Mouse (Mus musculus) spleen, embryonic (tissue): ENCODE results near the gene Bcam.

Experiments used
- CTCF ChIA-PET: fragments of 350-600 bp; sonication (Branson Sonifier 250); formaldehyde crosslinking; loops from one replicate; lab custom pipeline; 2022; lab: Charles Lee

Bcam gene

GRCm38 (mm10) chr7:19791504-19791903 lies 20.7 kb upstream of the Bcam start:
- CTCF ChIA-PET: interaction anchor here (0.6 to 1.2 kb wide), 3 partner anchors 27 to 68 kb away, joined by 4 to 5 read pairs (median 5); no protein-coding TSS in a partner anchor

- CTCF ChIA-PET: interaction anchor here (0.6 to 1.6 kb wide), 3 partner anchors 53 to 79 kb away, joined by 3 to 9 read pairs (median 6); no protein-coding TSS in a partner anchor
Measured at GRCm38 (mm10) chr7:19789904-19790347, 19.1 kb upstream of the Bcam start.

- CTCF ChIA-PET: interaction anchor here (0.6 to 0.7 kb wide), 4 partner anchors 12 to 106 kb away, joined by 3 to 7 read pairs (median 4); no protein-coding TSS in a partner anchor
Measured at GRCm38 (mm10) chr7:19785874-19786458, 15.2 kb upstream of the Bcam start.

GRCm38 (mm10) chr7:19784764-19785535 lies 14.1 kb upstream of the Bcam start:
- CTCF ChIA-PET: interaction anchor here (0.6 kb wide), 1 partner anchor 69 kb away, joined by 4 read pairs; no protein-coding TSS in a partner anchor

- CTCF ChIA-PET: interaction anchor here (0.5 kb wide), 1 partner anchor 173 kb away, joined by 5 read pairs; no protein-coding TSS in a partner anchor
Measured at GRCm38 (mm10) chr7:19783630-19784029, 12.8 kb upstream of the Bcam start.

- CTCF ChIA-PET: interaction anchor here (0.6 kb wide), 1 partner anchor 163 kb away, joined by 3 read pairs; no protein-coding TSS in a partner anchor
Measured at GRCm38 (mm10) chr7:19782645-19783044, 11.8 kb upstream of the Bcam start.

GRCm38 (mm10) chr7:19781741-19782140 lies 10.9 kb upstream of the Bcam start:
- CTCF ChIA-PET: no interaction called here

GRCm38 (mm10) chr7:19779903-19780302 lies 9.1 kb upstream of the Bcam start:
- CTCF ChIA-PET: no interaction called here

- CTCF ChIA-PET: no interaction called here
Measured at GRCm38 (mm10) chr7:19778645-19779044, 7.8 kb upstream of the Bcam start.

- CTCF ChIA-PET: no interaction called here
Measured at GRCm38 (mm10) chr7:19777049-19777723, 6.4 kb upstream of the Bcam start.

GRCm38 (mm10) chr7:19771682-19772081 lies 866 bp upstream of the Bcam start:
- CTCF ChIA-PET: no interaction called here

GRCm38 (mm10) chr7:19770375-19770754 lies 451 bp downstream of the Bcam start:
- CTCF ChIA-PET: no interaction called here

- CTCF ChIA-PET: no interaction called here
Measured at GRCm38 (mm10) chr7:19769434-19770374, 1.1 kb downstream of the Bcam start.

- CTCF ChIA-PET: interaction anchor here (0.6 kb wide), 1 partner anchor 28 kb away, joined by 6 read pairs; no protein-coding TSS in a partner anchor
Measured at GRCm38 (mm10) chr7:19769001-19769400, 1.8 kb downstream of the Bcam start.

- CTCF ChIA-PET: interaction anchor here (0.6 kb wide), 1 partner anchor 29 kb away, joined by 6 read pairs; no protein-coding TSS in a partner anchor
Measured at GRCm38 (mm10) chr7:19768251-19768650, 2.6 kb downstream of the Bcam start.

- CTCF ChIA-PET: no interaction called here
Measured at GRCm38 (mm10) chr7:19764581-19764980, 6.2 kb downstream of the Bcam start.

GRCm38 (mm10) chr7:19763829-19764477 lies 6.9 kb downstream of the Bcam start:
- CTCF ChIA-PET: interaction anchor here (0.7 kb wide), 1 partner anchor 13 kb away, joined by 5 read pairs; no protein-coding TSS in a partner anchor

GRCm38 (mm10) chr7:19762283-19762682 lies 8.5 kb downstream of the Bcam start:
- CTCF ChIA-PET: interaction anchor here (0.7 kb wide), 1 partner anchor 172 kb away, joined by 6 read pairs; no protein-coding TSS in a partner anchor

- CTCF ChIA-PET: interaction anchor here (0.6 kb wide), 1 partner anchor 323 kb away, joined by 3 read pairs; no protein-coding TSS in a partner anchor
Measured at GRCm38 (mm10) chr7:19760021-19760420, 10.8 kb downstream of the Bcam start.

GRCm38 (mm10) chr7:19758623-19759022 lies 12.2 kb downstream of the Bcam start:
- CTCF ChIA-PET: no interaction called here
